9 mouse cellular contexts compared by ENCODE assay signal in the genomic region with DNA sequence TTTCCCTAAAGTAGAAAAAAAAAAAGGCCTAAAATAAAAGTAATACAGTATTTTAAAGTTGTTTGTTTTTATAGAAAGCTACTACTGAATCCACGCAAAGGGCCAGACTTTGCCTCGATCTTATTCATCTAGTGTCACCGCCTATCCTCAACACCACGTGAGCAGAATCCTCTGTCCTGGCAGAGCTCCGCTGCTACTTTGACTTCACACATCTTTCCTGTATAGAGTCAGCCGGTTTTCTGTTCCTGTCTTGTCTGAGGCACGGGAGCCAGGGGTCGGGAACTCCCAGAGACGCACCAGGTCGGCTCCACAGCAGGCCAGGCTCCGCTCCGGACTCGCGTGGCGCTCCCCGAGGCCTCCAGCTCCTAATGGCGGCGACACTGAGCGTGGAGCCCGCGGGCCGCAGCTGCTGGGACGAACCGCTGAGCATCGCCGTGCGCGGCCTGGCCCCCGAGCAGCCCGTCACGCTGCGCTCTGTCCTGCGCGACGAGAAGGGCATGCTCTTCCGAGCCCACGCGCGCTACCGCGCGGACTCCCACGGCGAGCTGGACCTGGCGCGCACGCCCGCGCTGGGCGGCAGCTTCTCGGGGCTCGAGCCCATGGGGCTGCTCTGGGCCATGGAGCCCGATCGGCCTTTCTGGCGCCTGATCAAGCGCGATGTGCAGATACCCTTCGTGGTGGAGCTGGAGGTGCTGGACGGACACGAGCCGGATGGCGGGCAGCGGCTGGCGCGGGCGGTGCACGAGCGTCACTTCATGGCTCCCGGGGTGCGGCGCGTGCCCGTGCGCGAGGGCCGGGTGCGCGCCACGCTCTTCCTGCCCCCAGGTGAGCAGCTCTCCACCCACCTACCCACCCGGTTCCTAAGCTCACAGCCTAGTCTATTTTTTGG. TPM values are rescaled to one million over a fixed set of nuclear protein-coding genes. Genes with fewer than 3 reads are reported as not detected.
DNase-seq lines count a peak whose midpoint lies in the region; ATAC-seq and TF ChIP-seq lines count a peak whose summit lies in the region.
"Not testable (repeated sequence)": the region's sequence is repeated elsewhere in the genome, so short reads cannot be mapped to it uniquely, and the experiment has no call there.
"Had no signal": no experiment of that assay in that cellular context is flagged by ENCODE, and none has a peak within 500 bp of the region (broad histone marks: within the 10 kb centered on the region; RNA-seq: fewer than 3 reads in every experiment).

TSS of gene Acot6 (plus strand) at position 51 of the 889 bp plus-strand sequence.

- not testable (repeated sequence) for H3K4me1 ChIP-seq in brown adipose tissue, adult 24 weeks (ENCODE audit: control insufficient read depth, insufficient read depth, insufficient read length, low read length); heart, embryonic 13.5 days; kidney, embryonic 14.5 days (ENCODE audit: control insufficient read depth, insufficient read depth, low read length); limb, embryonic 15.5 days; midbrain, embryonic 14.5 days (ENCODE audit: control insufficient read depth, insufficient read depth, low read length); spleen, adult 2 months (ENCODE audit: control insufficient read depth, insufficient read depth, insufficient read length)

- peak; percentile 82 for DNase-seq in A20 (ENCODE audit: low read depth, low spot score)
- DNase-seq in midbrain, embryonic 14.5 days: peak; percentile 74
- DNase-seq in spleen, adult 2 months (ENCODE audit: low read depth in 1 of 2, low spot score in 2 of 2): peak; percentile 6 to 17

- H3K27me3 ChIP-seq in heart, embryonic 13.5 days (replicated peaks); kidney, embryonic 14.5 days (ENCODE audit: control insufficient read depth, insufficient read depth, low read length); limb, embryonic 15.5 days; midbrain, embryonic 14.5 days (ENCODE audit: control insufficient read depth, insufficient read depth, low read length); spleen, adult 2 months (ENCODE audit: control insufficient read depth, insufficient read depth, low read length): not testable (repeated sequence)

- not testable (repeated sequence) for H3K9me3 ChIP-seq in heart, embryonic 13.5 days; kidney, embryonic 14.5 days (ENCODE audit: control insufficient read depth, low read length); limb, embryonic 15.5 days; midbrain, embryonic 14.5 days (ENCODE audit: control insufficient read depth, low read length)

- WGBS in heart, embryonic 13.5 days: 1% methylated on average over 78 of the region's 80 CpGs
- WGBS in kidney, embryonic 14.5 days: under 1% methylated on average over 49 of the region's 80 CpGs
- under 1% methylated on average over 80 of the region's 80 CpGs for WGBS in limb, embryonic 15.5 days
- WGBS in midbrain, embryonic 14.5 days: 2% methylated on average over 73 of the region's 80 CpGs
- under 1% methylated on average over 79 of the region's 80 CpGs for WGBS in spleen, adult 2 months

- peak within 1 kb of the TSS; percentile 81 for H3K9ac ChIP-seq in heart, embryonic 13.5 days
- peak within 1 kb of the TSS; percentile 65 for H3K9ac ChIP-seq in kidney, embryonic 14.5 days (ENCODE audit: low read depth, low read length)
- peak within 1 kb of the TSS; percentile 47 for H3K9ac ChIP-seq in limb, embryonic 15.5 days
- peak within 1 kb of the TSS; percentile 58 for H3K9ac ChIP-seq in midbrain, embryonic 14.5 days (replicated peaks; ENCODE audit: low read length)

- TF ChIP-seq POLR2A in spleen, adult 2 months (IDR thresholded peaks at IDR 0.05; ENCODE audit: low read depth, low read length): not testable (repeated sequence)

- TF ChIP-seq CTCF in spleen, adult 2 months (IDR thresholded peaks at IDR 0.05; ENCODE audit: extremely low read depth, insufficient read depth, insufficient read length, insufficient replicate concordance): not testable (repeated sequence)

- not testable (repeated sequence) for H3K36me3 ChIP-seq in heart, embryonic 13.5 days; kidney, embryonic 14.5 days (ENCODE audit: control insufficient read depth, insufficient read depth, low read length); limb, embryonic 15.5 days; midbrain, embryonic 14.5 days (ENCODE audit: control insufficient read depth, insufficient read depth, low read length); spleen, adult 2 months (ENCODE audit: control insufficient read depth, insufficient read depth, low read length)

- peak within 1 kb of the TSS; percentile 79 for H3K4me2 ChIP-seq in heart, embryonic 13.5 days
- peak within 1 kb of the TSS; percentile 78 for H3K4me2 ChIP-seq in kidney, embryonic 14.5 days (replicated peaks; ENCODE audit: low read depth, low read length)
- peak within 1 kb of the TSS; percentile 76 for H3K4me2 ChIP-seq in limb, embryonic 15.5 days
- peak within 1 kb of the TSS; percentile 76 for H3K4me2 ChIP-seq in midbrain, embryonic 14.5 days (ENCODE audit: low read length)

- H3K4me3 ChIP-seq in brown adipose tissue, adult 24 weeks (ENCODE audit: insufficient read depth, low read depth, low read length): peak within 1 kb of the TSS; percentile 89
- H3K4me3 ChIP-seq in heart, embryonic 13.5 days: peak within 1 kb of the TSS; percentile 61
- H3K4me3 ChIP-seq in kidney, embryonic 14.5 days (ENCODE audit: low read length): peak within 1 kb of the TSS; percentile 50
- peak within 1 kb of the TSS; percentile 54 for H3K4me3 ChIP-seq in limb, embryonic 15.5 days
- peak within 1 kb of the TSS; percentile 46 for H3K4me3 ChIP-seq in midbrain, embryonic 14.5 days (replicated peaks; ENCODE audit: low read depth, low read length)
- H3K4me3 ChIP-seq in spleen, adult 2 months (ENCODE audit: extremely low read depth, insufficient read depth, insufficient read length): peak within 1 kb of the TSS; percentile 54

- peak; percentile 71 for ATAC-seq in erythroid progenitor cell, adult 5-6 weeks (replicated peaks; ENCODE audit: low FRiP score, poor library complexity, severe bottlenecking)
- not testable (repeated sequence) for ATAC-seq in heart, embryonic 13.5 days (ENCODE audit: extremely low read depth, insufficient number of reproducible peaks, low FRiP score, low TSS enrichment); limb, embryonic 15.5 days (ENCODE audit: insufficient number of reproducible peaks, low FRiP score, low TSS enrichment, low read depth)
- peak; percentile 76 for ATAC-seq in kidney, embryonic 14.5 days (ENCODE audit: low FRiP score, low TSS enrichment)
- ATAC-seq in midbrain, embryonic 14.5 days (ENCODE audit: low FRiP score, low TSS enrichment): peak; percentile 62; the same call in 1 of the 2 replicates

- not testable (repeated sequence) for H3K27ac ChIP-seq in brown adipose tissue, adult 24 weeks (replicated peaks; ENCODE audit: low read depth, low read length); heart, embryonic 13.5 days (replicated peaks); kidney, embryonic 14.5 days (ENCODE audit: low read depth, low read length); spleen, adult 2 months (ENCODE audit: insufficient read depth, low read length)
- peak within 1 kb of the TSS; percentile 71 for H3K27ac ChIP-seq in limb, embryonic 15.5 days
- 0 out of 2 replicates have a peak within 1 kb of the TSS, but pooled peaks have one; percentile 20 for H3K27ac ChIP-seq in midbrain, embryonic 14.5 days (replicated peaks; ENCODE audit: low read depth, low read length)

RNA-seq across cellular contexts. Expression of gene Acot6, which starts in this region (rescaled TPM):
- polyA plus RNA-seq in brown adipose tissue, adult 24 weeks (2012; ENCODE audit: insufficient read depth, insufficient read length, missing spikeins): 1.5 and 3.3 TPM in 2 replicates
- total RNA-seq in erythroid progenitor cell, adult 5-6 weeks (2015; ENCODE audit: low replicate concordance): not detected in 2 replicates
- 0.13 TPM in 1 of 2 replicates, not detected in the other for total RNA-seq in erythroid progenitor cell, adult 5-6 weeks (2017; ENCODE audit: low replicate concordance)
- polyA plus RNA-seq in heart, embryonic 13.5 days (2015; fragmentation: Nextera tagmentation; extraction: Ambion mirVana): 0.71 and 0.74 TPM in 2 replicates
- 1.7 and 2.0 TPM in 2 replicates for polyA plus RNA-seq in kidney, embryonic 14.5 days (2014; fragmentation: Nextera tagmentation; extraction: Ambion mirVana)
- 1.0 and 1.7 TPM in 2 replicates for polyA plus RNA-seq in limb, embryonic 15.5 days (2015; fragmentation: Nextera tagmentation; extraction: Ambion mirVana)
- polyA plus RNA-seq in midbrain, embryonic 14.5 days (2014; fragmentation: Nextera tagmentation; extraction: Ambion mirVana): 1.5 and 1.9 TPM in 2 replicates
- 0.57 and 0.88 TPM in 2 replicates for polyA plus RNA-seq in spleen, adult 2 months (2012; rRNA removed)
- total RNA-seq: neutrophil, adult 5-6 weeks had no signal

Comparison
In these comparisons a context has a peak if more than half of its experiments do, and no peak if none do; other contexts are left out.
1. Peak in ATAC-seq in erythroid progenitor cell, adult 5-6 weeks; RNA of the gene not detected or under 1 TPM.
2. Peak in DNase-seq and H3K4me3 ChIP-seq in spleen, adult 2 months; RNA of the gene not detected or under 1 TPM.
3. DNase-seq: peak in every context shown above with its lines; median percentile 82 in A20; 74 in midbrain, embryonic 14.5 days; 12 in spleen, adult 2 months.